Mouse (Mus musculus) lung, adult 2 months (tissue): ENCODE measurements around the gene Cdh18.

Experiments
- CTCF ChIP-seq: fragments of 200-500 bp; IDR thresholded peaks from 2 replicates; pipeline ENCODE4 v1.5.1; 2011; ENCODE audit warnings: mild to moderate bottlenecking, low read length, control low read depth; ENCODE audit not compliant: insufficient read depth
- POLR2A ChIP-seq: fragments of 200-500 bp; IDR thresholded peaks from 2 replicates; pipeline ENCODE4 v1.6.1; 2011; ENCODE audit warnings: low read depth, mild to moderate bottlenecking, control low read depth, low read length, borderline replicate concordance; ENCODE audit errors: extremely low read depth

DNA sequence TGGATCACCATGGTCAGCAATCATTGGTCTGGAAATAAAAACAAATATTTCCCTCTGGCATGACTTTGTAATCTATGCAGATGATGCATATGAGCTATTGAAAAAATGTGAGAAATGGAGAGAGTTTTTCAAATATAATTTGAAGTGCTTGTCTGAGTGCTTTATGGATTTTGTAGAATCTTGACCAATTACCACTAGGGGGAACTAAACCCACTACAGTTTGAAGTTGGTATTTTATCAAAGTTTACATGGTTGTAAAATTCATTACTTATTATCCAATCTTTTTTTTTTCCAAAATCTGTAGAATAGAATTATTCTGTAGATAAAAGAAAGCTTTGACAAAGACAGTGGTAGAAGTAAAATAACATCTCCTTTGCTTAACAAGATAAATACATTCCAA lies 284.3 kb downstream of the Cdh18 start:
- TF ChIP-seq CTCF (no peak), POLR2A (no peak)
